Mouse (Mus musculus): ENCODE results near the gene Klhl11.

DNA sequence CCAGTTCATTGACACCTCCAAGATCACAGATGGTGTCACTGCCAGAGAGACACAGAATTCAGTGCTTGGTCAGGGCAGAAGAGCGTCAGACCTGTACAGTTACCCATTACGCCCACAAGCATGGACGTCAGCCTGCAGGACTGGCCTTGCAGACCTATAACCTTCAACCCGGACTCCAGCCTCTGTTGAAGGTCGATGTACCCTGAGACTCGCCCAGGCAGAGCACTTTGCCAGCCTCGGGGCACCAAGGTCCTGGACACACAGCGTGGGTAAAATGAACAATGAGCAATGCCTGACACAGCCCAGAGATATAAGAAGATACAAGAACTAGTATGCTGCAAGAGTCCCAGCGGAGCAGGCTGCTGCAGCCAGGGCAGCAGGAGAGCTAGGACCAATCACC, 42.5 kb upstream of the Klhl11 start:
- no peak for TF ChIP-seq GATA1 (IDR thresholded peaks at IDR 0.05; ENCODE audit: low read length)
- no peak for TF ChIP-seq TAL1 (IDR thresholded peaks at IDR 0.05; ENCODE audit: low read length)
